Mouse (Mus musculus): ENCODE measurements around the gene Dnajc10. TPM values are rescaled to one million over a fixed set of nuclear protein-coding genes. Genes with fewer than 3 reads are reported as not detected.

The Dnajc10 gene
- polyA plus RNA-seq, 1 experiment from 2014 or later: 94.3 TPM

- no peak overlapping the region for H3K4me2 ChIP-seq (ENCODE audit: low read depth, severe bottlenecking)
- H3K27ac ChIP-seq (replicated peaks; ENCODE audit: low read depth, low read length): no peak overlapping the region
- no peak overlapping the region for H3K9ac ChIP-seq (ENCODE audit: low read length)
- WGBS: 19% methylated on average over 1 of the region's 1 CpGs
- DNase-seq (ENCODE audit: low spot score) (no peak), ATAC-seq (ENCODE audit: insufficient number of reproducible peaks, low FRiP score, low TSS enrichment, low read depth) (no peak)
- H3K4me1 ChIP-seq (ENCODE audit: control insufficient read depth, insufficient read depth, low read length): peaks cover 2% of the 10 kb centered on the region; the same call in 1 of the 2 replicates
- no peaks in the 10 kb centered on the region for H3K27me3 ChIP-seq (ENCODE audit: control insufficient read depth, insufficient read depth, low read length)
- no peaks in the 10 kb centered on the region for H3K9me3 ChIP-seq (ENCODE audit: control insufficient read depth, low read length)
- no peak overlapping the region for H3K4me3 ChIP-seq (ENCODE audit: low read depth, low read length)
- no peaks in the 10 kb centered on the region for H3K36me3 ChIP-seq (ENCODE audit: control insufficient read depth, insufficient read depth, low read length)
Observed at GRCm38 (mm10) chr2:80314201-80314600, 1.1 kb upstream of the Dnajc10 start.

- Histone ChIP-seq H3K27ac (replicated peaks; ENCODE audit: low read depth, low read length) (no peak overlapping the region), H3K4me1 (ENCODE audit: control insufficient read depth, insufficient read depth, low read length) (peaks cover 2% of the 10 kb centered on the region; the same call in 1 of the 2 replicates), H3K9ac (ENCODE audit: low read length) (peak overlapping the region; percentile 84; the same call in 1 of the 2 replicates), H3K27me3 (ENCODE audit: control insufficient read depth, insufficient read depth, low read length) (no peaks in the 10 kb centered on the region), H3K9me3 (ENCODE audit: control insufficient read depth, low read length) (no peaks in the 10 kb centered on the region), H3K36me3 (ENCODE audit: control insufficient read depth, insufficient read depth, low read length) (no peaks in the 10 kb centered on the region), H3K4me3 (ENCODE audit: low read depth, low read length) (peak overlapping the region; percentile 79), H3K4me2 (ENCODE audit: low read depth, severe bottlenecking) (peak overlapping the region; percentile 54)
- no peak for DNase-seq (ENCODE audit: low spot score)
- 0 out of 2 replicates have a peak, but pooled peaks have one; percentile 3 for ATAC-seq (ENCODE audit: insufficient number of reproducible peaks, low FRiP score, low TSS enrichment, low read depth)
- 55% methylated on average over 7 of the region's 7 CpGs for WGBS
Observed at GRCm38 (mm10) chr2:80314854-80315241, 418 bp upstream of the Dnajc10 start.

- ATAC-seq (ENCODE audit: insufficient number of reproducible peaks, low FRiP score, low TSS enrichment, low read depth) (no peak), DNase-seq (ENCODE audit: low spot score) (no peak)
- Histone ChIP-seq H3K4me1 (ENCODE audit: control insufficient read depth, insufficient read depth, low read length) (no peaks in the 10 kb centered on the region), H3K27me3 (ENCODE audit: control insufficient read depth, insufficient read depth, low read length) (no peaks in the 10 kb centered on the region), H3K9ac (ENCODE audit: low read length) (no peak overlapping the region), H3K27ac (replicated peaks; ENCODE audit: low read depth, low read length) (no peak overlapping the region), H3K9me3 (ENCODE audit: control insufficient read depth, low read length) (no peaks in the 10 kb centered on the region), H3K4me3 (ENCODE audit: low read depth, low read length) (no peak overlapping the region), H3K36me3 (ENCODE audit: control insufficient read depth, insufficient read depth, low read length) (peaks cover 6% of the 10 kb centered on the region; the same call in 1 of the 2 replicates), H3K4me2 (ENCODE audit: low read depth, severe bottlenecking) (no peak overlapping the region)
- WGBS: 93% methylated on average over 4 of the region's 4 CpGs
Observed at GRCm38 (mm10) chr2:80322878-80323277, 7.6 kb downstream of the Dnajc10 start.

- Histone ChIP-seq H3K9me3 (ENCODE audit: control insufficient read depth, low read length) (no peaks in the 10 kb centered on the region), H3K9ac (ENCODE audit: low read length) (no peak overlapping the region), H3K4me2 (ENCODE audit: low read depth, severe bottlenecking) (no peak overlapping the region), H3K36me3 (ENCODE audit: control insufficient read depth, insufficient read depth, low read length) (peaks cover 8% of the 10 kb centered on the region; the same call in 1 of the 2 replicates), H3K4me1 (ENCODE audit: control insufficient read depth, insufficient read depth, low read length) (no peaks in the 10 kb centered on the region), H3K27ac (replicated peaks; ENCODE audit: low read depth, low read length) (no peak overlapping the region), H3K27me3 (ENCODE audit: control insufficient read depth, insufficient read depth, low read length) (no peaks in the 10 kb centered on the region), H3K4me3 (ENCODE audit: low read depth, low read length) (no peak overlapping the region)
- no peak for DNase-seq (ENCODE audit: low spot score)
- no peak for ATAC-seq (ENCODE audit: insufficient number of reproducible peaks, low FRiP score, low TSS enrichment, low read depth)
- 92% methylated on average over 2 of the region's 2 CpGs for WGBS
Observed at GRCm38 (mm10) chr2:80325779-80326178, 10.5 kb downstream of the Dnajc10 start.

- Histone ChIP-seq H3K4me1 (ENCODE audit: control insufficient read depth, insufficient read depth, low read length) (no peaks in the 10 kb centered on the region), H3K9ac (ENCODE audit: low read length) (no peak overlapping the region), H3K9me3 (ENCODE audit: control insufficient read depth, low read length) (no peaks in the 10 kb centered on the region), H3K36me3 (ENCODE audit: control insufficient read depth, insufficient read depth, low read length) (peaks cover 8% of the 10 kb centered on the region; the same call in 1 of the 2 replicates), H3K27me3 (ENCODE audit: control insufficient read depth, insufficient read depth, low read length) (no peaks in the 10 kb centered on the region), H3K4me3 (ENCODE audit: low read depth, low read length) (no peak overlapping the region), H3K27ac (replicated peaks; ENCODE audit: low read depth, low read length) (no peak overlapping the region), H3K4me2 (ENCODE audit: low read depth, severe bottlenecking) (no peak overlapping the region)
- ATAC-seq (ENCODE audit: insufficient number of reproducible peaks, low FRiP score, low TSS enrichment, low read depth) (no peak), DNase-seq (ENCODE audit: low spot score) (no peak)
- 89% methylated on average over 6 of the region's 6 CpGs for WGBS
Observed at GRCm38 (mm10) chr2:80327272-80327671, 12.0 kb downstream of the Dnajc10 start.

- no peaks in the 10 kb centered on the region for H3K27me3 ChIP-seq (ENCODE audit: control insufficient read depth, insufficient read depth, low read length)
- peaks cover 6% of the 10 kb centered on the region; the same call in 1 of the 2 replicates for H3K36me3 ChIP-seq (ENCODE audit: control insufficient read depth, insufficient read depth, low read length)
- no peak overlapping the region for H3K4me2 ChIP-seq (ENCODE audit: low read depth, severe bottlenecking)
- H3K4me3 ChIP-seq (ENCODE audit: low read depth, low read length): no peak overlapping the region
- DNase-seq (ENCODE audit: low spot score): no peak
- ATAC-seq (ENCODE audit: insufficient number of reproducible peaks, low FRiP score, low TSS enrichment, low read depth): no peak
- no peak overlapping the region for H3K27ac ChIP-seq (replicated peaks; ENCODE audit: low read depth, low read length)
- no peaks in the 10 kb centered on the region for H3K9me3 ChIP-seq (ENCODE audit: control insufficient read depth, low read length)
- H3K9ac ChIP-seq (ENCODE audit: low read length): no peak overlapping the region
- H3K4me1 ChIP-seq (ENCODE audit: control insufficient read depth, insufficient read depth, low read length): no peaks in the 10 kb centered on the region
- 93% methylated on average over 7 of the region's 7 CpGs for WGBS
Observed at GRCm38 (mm10) chr2:80328961-80329653, 13.8 kb downstream of the Dnajc10 start.

- Histone ChIP-seq H3K4me1 (ENCODE audit: control insufficient read depth, insufficient read depth, low read length) (no peaks in the 10 kb centered on the region), H3K4me3 (ENCODE audit: low read depth, low read length) (no peak overlapping the region), H3K36me3 (ENCODE audit: control insufficient read depth, insufficient read depth, low read length) (peaks cover 16% of the 10 kb centered on the region; the same call in 1 of the 2 replicates), H3K4me2 (ENCODE audit: low read depth, severe bottlenecking) (no peak overlapping the region), H3K9me3 (ENCODE audit: control insufficient read depth, low read length) (no peaks in the 10 kb centered on the region), H3K27ac (replicated peaks; ENCODE audit: low read depth, low read length) (no peak overlapping the region), H3K9ac (ENCODE audit: low read length) (no peak overlapping the region), H3K27me3 (ENCODE audit: control insufficient read depth, insufficient read depth, low read length) (no peaks in the 10 kb centered on the region)
- DNase-seq (ENCODE audit: low spot score) (no peak), ATAC-seq (ENCODE audit: insufficient number of reproducible peaks, low FRiP score, low TSS enrichment, low read depth) (no peak)
- 94% methylated on average over 9 of the region's 9 CpGs for WGBS
Observed at GRCm38 (mm10) chr2:80340537-80340936, 25.3 kb downstream of the Dnajc10 start.

GRCm38 (mm10) chr2:80354531-80354930 is 39.3 kb downstream of the Dnajc10 start:
- Histone ChIP-seq H3K9ac (ENCODE audit: low read length) (no peak overlapping the region), H3K9me3 (ENCODE audit: control insufficient read depth, low read length) (no peaks in the 10 kb centered on the region), H3K4me2 (ENCODE audit: low read depth, severe bottlenecking) (no peak overlapping the region), H3K4me3 (ENCODE audit: low read depth, low read length) (no peak overlapping the region), H3K4me1 (ENCODE audit: control insufficient read depth, insufficient read depth, low read length) (0 out of 2 replicates have a peak, but pooled peaks cover 2% of the 10 kb centered on the region), H3K27me3 (ENCODE audit: control insufficient read depth, insufficient read depth, low read length) (no peaks in the 10 kb centered on the region), H3K27ac (replicated peaks; ENCODE audit: low read depth, low read length) (no peak overlapping the region), H3K36me3 (ENCODE audit: control insufficient read depth, insufficient read depth, low read length) (peaks cover 4% of the 10 kb centered on the region)
- WGBS: 63% methylated on average over 4 of the region's 4 CpGs
- DNase-seq (ENCODE audit: low spot score) (no peak), ATAC-seq (ENCODE audit: insufficient number of reproducible peaks, low FRiP score, low TSS enrichment, low read depth) (0 out of 2 replicates have a peak, but pooled peaks have one; percentile 22)

Measured in limb, embryonic 11.5 days (tissue).